ENCODE assay signal across 8 mouse cellular contexts in genomic region chr17:29263417-29263816, GRCm38 (mm10). TPM values are rescaled to one million over a fixed set of nuclear protein-coding genes. Genes with fewer than 3 reads are reported as not detected.
DNase-seq lines count a peak whose midpoint lies in the region; ATAC-seq and TF ChIP-seq lines count a peak whose summit lies in the region.

No protein-coding gene starts in this region.

- ATAC-seq in hindbrain, embryonic 14.5 days (ENCODE audit: low FRiP score), result 0 out of 2 replicates have a peak, but pooled peaks have one; percentile 10
- ATAC-seq in midbrain, embryonic 13.5 days, result no peak

- H3K4me3 ChIP-seq in kidney, adult 2 months (ENCODE audit: insufficient read depth, low read depth, low read length), result peak overlapping the region; percentile 82
- peak overlapping the region; percentile 94 for H3K4me3 ChIP-seq in bone marrow, adult 2 months (replicated peaks; ENCODE audit: control insufficient read depth, low read depth, low read length)
- peak overlapping the region; percentile 71 for H3K4me3 ChIP-seq in hindbrain, embryonic 14.5 days (replicated peaks; ENCODE audit: low read length)
- H3K4me3 ChIP-seq in midbrain, embryonic 13.5 days (replicated peaks), result peak overlapping the region; percentile 81

- H3K4me2 ChIP-seq in hindbrain, embryonic 14.5 days (replicated peaks), result peak overlapping the region; percentile 61
- peak overlapping the region; percentile 68 for H3K4me2 ChIP-seq in midbrain, embryonic 13.5 days (replicated peaks)

- no peak for DNase-seq in kidney, adult 2 months
- no peak for DNase-seq in kidney, postnatal 4 days
- DNase-seq in hindbrain, embryonic 14.5 days (ENCODE audit: low spot score), result no peak
- no peak for DNase-seq in right cerebral cortex, postnatal 25 days
- no peak for DNase-seq in urinary bladder, postnatal 4 days (ENCODE audit: low spot score in 2 of 2)
- no peak for DNase-seq in cerebellum, adult 18-20 months

- no peak for TF ChIP-seq POLR2A in kidney, adult 2 months (IDR thresholded peaks at IDR 0.05; ENCODE audit: low read depth, low read length)
- no peak for TF ChIP-seq POLR2A in bone marrow, adult 2 months (IDR thresholded peaks at IDR 0.05; ENCODE audit: borderline replicate concordance, control insufficient read depth, low read depth, low read length)

- no peaks in the 10 kb centered on the region for H3K27me3 ChIP-seq in kidney, adult 2 months (replicated peaks; ENCODE audit: control insufficient read depth, insufficient read depth, low read length)
- no peaks in the 10 kb centered on the region for H3K27me3 ChIP-seq in hindbrain, embryonic 14.5 days (ENCODE audit: control insufficient read depth, insufficient read depth, low read length)
- H3K27me3 ChIP-seq in midbrain, embryonic 13.5 days, result no peaks in the 10 kb centered on the region

- no peaks in the 10 kb centered on the region for H3K9me3 ChIP-seq in hindbrain, embryonic 14.5 days (ENCODE audit: control insufficient read depth, low read length)
- H3K9me3 ChIP-seq in midbrain, embryonic 13.5 days, result no peaks in the 10 kb centered on the region

- H3K9ac ChIP-seq in hindbrain, embryonic 14.5 days, result peak overlapping the region; percentile 73
- H3K9ac ChIP-seq in midbrain, embryonic 13.5 days (replicated peaks), result peak overlapping the region; percentile 79

- peaks cover 15% of the 10 kb centered on the region; the same call in 1 of the 2 replicates for H3K4me1 ChIP-seq in kidney, adult 2 months (ENCODE audit: control insufficient read depth, insufficient read depth, low read length)
- H3K4me1 ChIP-seq in bone marrow, adult 2 months (ENCODE audit: control insufficient read depth, insufficient read depth, low read length), result no peaks in the 10 kb centered on the region; the same call in none of the 2 replicates
- peaks cover 14% of the 10 kb centered on the region for H3K4me1 ChIP-seq in hindbrain, embryonic 14.5 days (replicated peaks; ENCODE audit: control insufficient read depth, insufficient read depth, low read length)
- peaks cover 43% of the 10 kb centered on the region for H3K4me1 ChIP-seq in midbrain, embryonic 13.5 days (replicated peaks)

- TF ChIP-seq CTCF in kidney, adult 2 months (conservative IDR thresholded peaks at IDR 0.05; ENCODE audit: insufficient read depth, insufficient read length, low read depth, low read length), result no peak
- TF ChIP-seq CTCF in bone marrow, adult 2 months (IDR thresholded peaks at IDR 0.05; ENCODE audit: control insufficient read depth, insufficient read depth, low read length), result no peak

- H3K36me3 ChIP-seq in kidney, adult 2 months (ENCODE audit: control insufficient read depth, insufficient read depth, low read length), result no peaks in the 10 kb centered on the region
- H3K36me3 ChIP-seq in hindbrain, embryonic 14.5 days (replicated peaks; ENCODE audit: control insufficient read depth, insufficient read depth), result peaks cover 18% of the 10 kb centered on the region; the same call in 1 of the 2 replicates
- peaks cover 19% of the 10 kb centered on the region for H3K36me3 ChIP-seq in midbrain, embryonic 13.5 days

- peak overlapping the region; percentile 97; the same call in 1 of the 2 replicates for H3K27ac ChIP-seq in kidney, adult 2 months (ENCODE audit: insufficient read depth, low read depth, low read length)
- peak overlapping the region; percentile 79 for H3K27ac ChIP-seq in bone marrow, adult 2 months (ENCODE audit: control insufficient read depth, insufficient read depth, low read depth, low read length, poor library complexity)
- H3K27ac ChIP-seq in hindbrain, embryonic 14.5 days, result peak overlapping the region; percentile 97
- peak overlapping the region; percentile 93 for H3K27ac ChIP-seq in midbrain, embryonic 13.5 days

- under 1% methylated on average over 14 of the region's 14 CpGs for WGBS in kidney, adult 2 months
- under 1% methylated on average over 14 of the region's 14 CpGs for WGBS in bone marrow, adult 2 months
- WGBS in hindbrain, embryonic 14.5 days, result 1% methylated on average over 14 of the region's 14 CpGs
- WGBS in midbrain, embryonic 13.5 days, result 2% methylated on average over 14 of the region's 14 CpGs

RNA-seq across cellular contexts. Expression of gene Ppil1, which starts 0.6 kb away (rescaled TPM):
- polyA plus RNA-seq in kidney, adult 2 months (2012; rRNA removed), result 21.5 and 23.5 TPM in 2 replicates
- polyA plus RNA-seq in bone marrow, adult 2 months (2011; ENCODE audit: insufficient read depth, insufficient read length, low replicate concordance, missing spikeins), result 36.2 and 51.6 TPM in 2 replicates
- polyA plus RNA-seq in hindbrain, embryonic 14.5 days (2014; fragmentation: Nextera tagmentation; extraction: Ambion mirVana), result 101 TPM in 2 replicates
- polyA plus RNA-seq in midbrain, embryonic 13.5 days (2015; fragmentation: Nextera tagmentation; extraction: Ambion mirVana), result 120 and 128 TPM in 2 replicates

RNA-seq across cellular contexts. Expression of gene BC004004, which starts 5.2 kb away (rescaled TPM):
- polyA plus RNA-seq in kidney, adult 2 months (2012; rRNA removed), result 219 and 228 TPM in 2 replicates
- 35.1 and 81.6 TPM in 2 replicates for polyA plus RNA-seq in bone marrow, adult 2 months (2011; ENCODE audit: insufficient read depth, insufficient read length, low replicate concordance, missing spikeins)
- 126 and 131 TPM in 2 replicates for polyA plus RNA-seq in hindbrain, embryonic 14.5 days (2014; fragmentation: Nextera tagmentation; extraction: Ambion mirVana)
- 99.1 and 105 TPM in 2 replicates for polyA plus RNA-seq in midbrain, embryonic 13.5 days (2015; fragmentation: Nextera tagmentation; extraction: Ambion mirVana)

RNA-seq across cellular contexts. Expression of gene Cpne5, which starts 25.4 kb away (rescaled TPM):
- 0.78 and 1.2 TPM in 2 replicates for polyA plus RNA-seq in kidney, adult 2 months (2012; rRNA removed)
- polyA plus RNA-seq in bone marrow, adult 2 months (2011; ENCODE audit: insufficient read depth, insufficient read length, low replicate concordance, missing spikeins), result 0.50 and 0.92 TPM in 2 replicates
- polyA plus RNA-seq in hindbrain, embryonic 14.5 days (2014; fragmentation: Nextera tagmentation; extraction: Ambion mirVana), result 38.1 and 42.8 TPM in 2 replicates
- 20.5 and 22.0 TPM in 2 replicates for polyA plus RNA-seq in midbrain, embryonic 13.5 days (2015; fragmentation: Nextera tagmentation; extraction: Ambion mirVana)

RNA-seq across cellular contexts. Expression of gene Pi16, which starts 54.1 kb away (rescaled TPM):
- 18.4 and 22.2 TPM in 2 replicates for polyA plus RNA-seq in kidney, adult 2 months (2012; rRNA removed)
- 71.5 and 171 TPM in 2 replicates for polyA plus RNA-seq in bone marrow, adult 2 months (2011; ENCODE audit: insufficient read depth, insufficient read length, low replicate concordance, missing spikeins)
- polyA plus RNA-seq in hindbrain, embryonic 14.5 days (2014; fragmentation: Nextera tagmentation; extraction: Ambion mirVana), result 0.84 and 0.85 TPM in 2 replicates
- polyA plus RNA-seq in midbrain, embryonic 13.5 days (2015; fragmentation: Nextera tagmentation; extraction: Ambion mirVana), result 1.9 and 2.2 TPM in 2 replicates
